ENCODE assay signal across 27 mouse cellular contexts in genomic region chrX:136085155-136085554, GRCm38 (mm10). TPM values are rescaled to one million over a fixed set of nuclear protein-coding genes. Genes with fewer than 3 reads are reported as not detected.
"Had no signal": no experiment of that assay in that cellular context is flagged by ENCODE, and none has a peak within 500 bp of the region (broad histone marks: within the 10 kb centered on the region; RNA-seq: fewer than 3 reads in every experiment).

Nxf3 (minus strand) TSS chrX:136085255.

- H3K27me3 ChIP-seq: heart, embryonic 12.5 days; hindbrain, embryonic 12.5 days; intestine, embryonic 15.5 days had no signal

- ATAC-seq: hindbrain, embryonic 16.5 days; inflammation-experienced regulatory T-cells, adult 6 months; intestine, embryonic 15.5 days; intestine, postnatal 0 days had no signal

- H3K36me3 ChIP-seq: heart, embryonic 10.5 days; heart, embryonic 12.5 days; hindbrain, embryonic 10.5 days; hindbrain, embryonic 12.5 days; intestine, embryonic 15.5 days; limb, embryonic 10.5 days; limb, embryonic 12.5 days had no signal

- H3K27ac ChIP-seq: heart, embryonic 10.5 days; hindbrain, embryonic 10.5 days; hindbrain, embryonic 12.5 days; hindbrain, embryonic 14.5 days; intestine, embryonic 15.5 days; layer of hippocampus, adult 2 months; left cerebral cortex, adult 2 months; limb, embryonic 10.5 days; limb, embryonic 12.5 days had no signal

- H3K4me2 ChIP-seq: heart, embryonic 12.5 days; hindbrain, embryonic 12.5 days; hindbrain, embryonic 14.5 days; intestine, embryonic 15.5 days; limb, embryonic 12.5 days; liver, embryonic 11.5 days had no signal

- H3K4me1 ChIP-seq: heart, embryonic 10.5 days; heart, embryonic 12.5 days; hindbrain, embryonic 10.5 days; hindbrain, embryonic 12.5 days; intestine, embryonic 15.5 days; limb, embryonic 10.5 days; limb, embryonic 12.5 days had no signal

- H3K9ac ChIP-seq: heart, embryonic 12.5 days; hindbrain, embryonic 12.5 days; hindbrain, embryonic 14.5 days; intestine, embryonic 15.5 days; limb, embryonic 12.5 days had no signal

- H3K9me3 ChIP-seq: heart, embryonic 10.5 days; heart, embryonic 12.5 days; hindbrain, embryonic 10.5 days; hindbrain, embryonic 12.5 days; intestine, embryonic 15.5 days; limb, embryonic 10.5 days; limb, embryonic 12.5 days had no signal

- H3K4me3 ChIP-seq: heart, embryonic 10.5 days; heart, embryonic 12.5 days; hindbrain, embryonic 10.5 days; hindbrain, embryonic 12.5 days; intestine, embryonic 15.5 days; layer of hippocampus, adult 2 months; left cerebral cortex, adult 2 months; limb, embryonic 10.5 days; limb, embryonic 12.5 days had no signal

- DNase-seq: gastrocnemius, postnatal 14 days; gastrocnemius, postnatal 36 days; heart, adult 18-20 months; heart, postnatal 10 days; heart, postnatal 4 days; kidney, adult 18-20 months; kidney, adult 8-10 months; kidney, postnatal 10 days; kidney, postnatal 25 days; kidney, postnatal 4 days; liver had no signal

RNA-seq across cellular contexts. Expression of gene Nxf3, which starts in this region (rescaled TPM):
- polyA plus RNA-seq: hindbrain, embryonic 10.5 days; hindbrain, embryonic 12.5 days; hindbrain, embryonic 14.5 days; hindbrain, embryonic 16.5 days; inflammation-experienced regulatory T-cells, adult 6 months; intestine, embryonic 15.5 days; kidney, embryonic 14.5 days; kidney, embryonic 16.5 days; limb, embryonic 10.5 days; limb, embryonic 12.5 days had no signal
